Mouse (Mus musculus): Measurements from ENCODE around the gene Adcy4.

Gene Adcy4

GRCm38 (mm10) chr14:55719737-55720136 lies 64.2 kb downstream of the Adcy4 start:
- no peak for DNase-seq (ENCODE audit: low spot score)

All from T-cell, adult 2 months (primary cell).